Mouse (Mus musculus) liver, postnatal 0 days (tissue): ENCODE results near the gene Sh2b1. TPM values are rescaled to one million over a fixed set of nuclear protein-coding genes. Genes with fewer than 3 reads are reported as not detected.

ENCODE experiments used
- ATAC-seq: fragments of 200-750 bp; cut with Nextera tagmentation; 2 replicates; pipeline ENCODE4 v1.8.0; 2017; ENCODE audit warnings: mild to moderate bottlenecking, moderate library complexity
- DNase-seq: peaks from one replicate; pipeline ENCODE4 v3.0.0-alpha.2; 2016
- H3K27ac ChIP-seq: fragments of 300-500 bp; sonication (generic); 2 replicates; pipeline ENCODE4 v1.5.1; 2014; ENCODE audit warnings: antibody characterized with exemption, moderate library complexity, mild to moderate bottlenecking, low read depth
- H3K27me3 ChIP-seq: fragments of 300-500 bp; sonication (generic); 2 replicates; pipeline ENCODE4 v1.6.1; 2014; ENCODE audit warnings: low read length, control low read depth, mixed read lengths; ENCODE audit not compliant: insufficient read depth
- H3K36me3 ChIP-seq: fragments of 300-500 bp; sonication (generic); replicated peaks from 2 replicates; pipeline ENCODE4 v1.6.1; 2014; ENCODE audit warnings: mild to moderate bottlenecking, control low read depth, low read length, moderate library complexity, mixed read lengths; ENCODE audit not compliant: insufficient read depth
- H3K4me1 ChIP-seq: fragments of 300-500 bp; sonication (generic); 2 replicates; pipeline ENCODE4 v1.6.1; 2014; ENCODE audit warnings: antibody characterized with exemption, mild to moderate bottlenecking, control low read depth; ENCODE audit not compliant: insufficient read depth
- H3K4me2 ChIP-seq: fragments of 300-500 bp; sonication (generic); 2 replicates; pipeline ENCODE4 v1.6.1; 2014; ENCODE audit warnings: low read depth, mild to moderate bottlenecking, low read length, moderate library complexity, mixed read lengths
- H3K4me3 ChIP-seq: fragments of 300-500 bp; sonication (generic); 2 replicates; pipeline ENCODE4 v1.5.1; 2014; ENCODE audit warnings: low read depth, low read length
- H3K9ac ChIP-seq: fragments of 300-500 bp; sonication (generic); replicated peaks from 2 replicates; pipeline ENCODE4 v1.6.1; 2014; ENCODE audit warnings: mild to moderate bottlenecking, moderate library complexity
- H3K9me3 ChIP-seq: fragments of 300-500 bp; sonication (generic); 2 replicates; pipeline ENCODE4 v1.6.1; 2016; ENCODE audit warnings: mild to moderate bottlenecking, control low read depth, low read length, mixed read lengths
- CTCF ChIP-seq: sonication (generic); IDR thresholded peaks from 2 replicates; pipeline ENCODE4 v1.5.1; 2016; ENCODE audit warnings: antibody characterized with exemption, low read depth
- EP300 ChIP-seq: IDR thresholded peaks from 2 replicates; pipeline ENCODE4 v1.6.1; 2016; ENCODE audit warnings: antibody characterized with exemption, low read depth, mild to moderate bottlenecking
- WGBS: fragments of 180-500 bp; shearing (Covaris S2); extraction: QIAGEN DNeasy Blood & Tissue Kit; methylation state at CpG from one replicate; pipeline ENCODE4 v1.1.7; 2014; ENCODE audit not compliant: insufficient replicate concordance; 5-methylcytosine and 5-hydroxymethylcytosine counted together
- polyA plus RNA-seq: library from polyadenylated mRNA; unstranded; fragments of >200 nt; fragmentation: Nextera tagmentation; extraction: Ambion mirVana; gene quantifications from 2 replicates; pipeline ENCODE4 v1.2.1, GENCODE M21; 2015

Gene Sh2b1
- polyA plus RNA-seq, 1 experiment from 2014 or later, result 13.7 TPM

DNA sequence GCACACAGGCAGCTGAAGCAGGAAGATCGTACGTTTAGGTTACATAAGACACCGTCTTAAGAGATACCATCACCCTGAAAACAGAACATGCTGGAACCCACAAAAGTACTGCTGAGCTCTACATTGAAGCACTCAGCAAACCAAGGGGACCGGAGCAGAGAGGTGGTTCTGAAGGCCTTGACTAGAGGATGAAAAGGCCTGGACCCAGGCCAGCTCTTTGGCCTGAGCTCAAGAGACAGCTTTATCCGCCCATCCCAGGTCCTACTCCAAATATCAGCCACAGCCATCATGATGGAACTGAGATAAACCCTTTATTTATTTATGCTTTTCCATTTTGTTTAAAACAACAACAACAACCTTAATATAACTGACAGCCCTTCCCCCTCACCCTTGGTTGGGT, 8.5 kb downstream of the Sh2b1 start:
- no peak overlapping the region for H3K9ac ChIP-seq
- 61% methylated on average over 5 of the region's 5 CpGs for WGBS
- H3K4me2 ChIP-seq, result no peak overlapping the region
- DNase-seq (no peak), ATAC-seq (no peak)
- no peak overlapping the region for H3K4me3 ChIP-seq
- H3K9me3 ChIP-seq, result no peaks in the 10 kb centered on the region
- peaks cover 22% of the 10 kb centered on the region for H3K4me1 ChIP-seq
- H3K27ac ChIP-seq, result no peak overlapping the region
- peaks cover 42% of the 10 kb centered on the region for H3K36me3 ChIP-seq
- no peaks in the 10 kb centered on the region for H3K27me3 ChIP-seq
- no peak for TF ChIP-seq CTCF
- no peak for TF ChIP-seq EP300

DNA sequence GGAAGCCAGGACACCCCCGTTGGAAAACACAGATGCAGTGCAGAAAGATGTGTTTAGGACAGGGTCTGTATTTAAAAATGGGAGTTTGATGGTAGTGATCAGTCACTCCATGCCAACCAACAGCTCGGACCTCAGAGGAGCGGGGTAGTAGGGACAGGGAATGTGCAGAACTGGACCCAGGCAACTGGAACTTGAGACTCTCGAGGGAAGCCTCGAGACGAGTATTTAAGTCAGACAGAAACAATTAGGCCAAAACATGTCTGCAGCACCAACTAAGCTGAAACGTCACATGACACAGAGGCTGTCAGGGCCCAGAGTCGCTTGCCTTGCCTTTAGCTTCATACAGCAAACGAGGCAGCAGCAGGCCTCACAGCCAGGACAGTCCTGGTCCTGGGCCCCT, 9.1 kb downstream of the Sh2b1 start:
- peaks cover 22% of the 10 kb centered on the region for H3K4me1 ChIP-seq
- no peak overlapping the region for H3K9ac ChIP-seq
- no peak overlapping the region for H3K4me3 ChIP-seq
- H3K27ac ChIP-seq, result no peak overlapping the region
- no peak for TF ChIP-seq EP300
- TF ChIP-seq CTCF, result no peak
- no peaks in the 10 kb centered on the region for H3K27me3 ChIP-seq
- H3K9me3 ChIP-seq, result no peaks in the 10 kb centered on the region
- 67% methylated on average over 9 of the region's 9 CpGs for WGBS
- DNase-seq, result no peak
- no peak overlapping the region for H3K4me2 ChIP-seq
- ATAC-seq, result no peak
- peaks cover 39% of the 10 kb centered on the region for H3K36me3 ChIP-seq

- Histone ChIP-seq H3K4me1 (peaks cover 19% of the 10 kb centered on the region), H3K27ac (no peak overlapping the region), H3K4me3 (no peak overlapping the region), H3K27me3 (no peaks in the 10 kb centered on the region), H3K4me2 (no peak overlapping the region), H3K36me3 (peaks cover 36% of the 10 kb centered on the region), H3K9ac (peak overlapping the region; percentile 18; the same call in 1 of the 2 replicates), H3K9me3 (no peaks in the 10 kb centered on the region)
- DNase-seq (no peak), ATAC-seq (peak; percentile 24; the same call in 1 of the 2 replicates)
- TF ChIP-seq CTCF, result no peak
- no peak for TF ChIP-seq EP300
- 26% methylated on average over 7 of the region's 7 CpGs for WGBS
Observed at GRCm38 (mm10) chr7:126465246-126466030, 9.8 kb downstream of the Sh2b1 start.

- Histone ChIP-seq H3K4me1 (peaks cover 16% of the 10 kb centered on the region), H3K4me2 (no peak overlapping the region), H3K36me3 (peaks cover 32% of the 10 kb centered on the region), H3K9ac (no peak overlapping the region; the same call in 1 of the 2 replicates), H3K27ac (no peak overlapping the region), H3K4me3 (no peak overlapping the region), H3K9me3 (no peaks in the 10 kb centered on the region), H3K27me3 (no peaks in the 10 kb centered on the region)
- 58% methylated on average over 5 of the region's 5 CpGs for WGBS
- no peak for TF ChIP-seq EP300
- no peak for TF ChIP-seq CTCF
- ATAC-seq, result no peak
- no peak for DNase-seq
Observed at GRCm38 (mm10) chr7:126464836-126465235, 10.4 kb downstream of the Sh2b1 start.

DNA sequence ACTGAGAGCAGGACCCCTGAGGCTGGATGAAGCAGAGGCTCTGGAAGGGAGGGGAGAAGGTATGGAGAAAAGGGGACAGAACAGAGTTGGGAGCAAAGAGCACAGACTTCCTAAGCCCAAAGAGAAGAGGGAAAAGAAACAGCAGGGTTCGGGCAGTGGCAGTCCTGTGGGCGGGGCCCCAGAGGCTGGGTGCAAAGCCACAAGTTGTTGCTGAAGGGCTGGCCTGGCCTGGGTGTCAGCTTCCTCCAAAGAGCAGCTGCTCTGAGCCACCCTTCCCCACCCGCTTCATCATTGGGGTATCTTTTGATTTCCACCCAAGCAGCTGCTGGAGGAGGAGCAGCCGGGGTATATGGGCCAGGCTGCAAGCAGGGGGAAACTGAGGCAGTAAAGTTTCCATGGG, 11.1 kb downstream of the Sh2b1 start:
- Histone ChIP-seq H3K9me3 (no peaks in the 10 kb centered on the region), H3K36me3 (peaks cover 28% of the 10 kb centered on the region), H3K4me1 (peaks cover 16% of the 10 kb centered on the region), H3K27ac (no peak overlapping the region), H3K27me3 (no peaks in the 10 kb centered on the region), H3K9ac (no peak overlapping the region), H3K4me2 (no peak overlapping the region), H3K4me3 (no peak overlapping the region)
- peak; percentile 33; the same call in 1 of the 2 replicates for ATAC-seq
- WGBS, result 27% methylated on average over 4 of the region's 4 CpGs
- TF ChIP-seq CTCF (no peak), EP300 (no peak)
- peak; percentile 44 for DNase-seq

GRCm38 (mm10) chr7:126463547-126463946, 11.7 kb downstream of the Sh2b1 start:
- Histone ChIP-seq H3K27ac (no peak overlapping the region), H3K36me3 (peaks cover 22% of the 10 kb centered on the region)
- ATAC-seq, result no peak

More at GRCm38 (mm10) chr7:126463547-126463946, 11.7 kb downstream of the Sh2b1 start:
- Histone ChIP-seq H3K4me2 (no peak overlapping the region), H3K4me1 (peaks cover 16% of the 10 kb centered on the region), H3K9me3 (no peaks in the 10 kb centered on the region), H3K27me3 (no peaks in the 10 kb centered on the region), H3K4me3 (no peak overlapping the region), H3K9ac (no peak overlapping the region)
- no peak for DNase-seq
- 70% methylated on average over 4 of the region's 4 CpGs for WGBS
- TF ChIP-seq EP300 (no peak), CTCF (no peak)
